Mouse (Mus musculus): ENCODE measurements around the gene March10.

March10 gene

GRCm38 (mm10) chr11:105407846-105408441, 48.6 kb downstream of the March10 start:
- DNase-seq (ENCODE audit: low spot score in 2 of 2): no peak

DNA sequence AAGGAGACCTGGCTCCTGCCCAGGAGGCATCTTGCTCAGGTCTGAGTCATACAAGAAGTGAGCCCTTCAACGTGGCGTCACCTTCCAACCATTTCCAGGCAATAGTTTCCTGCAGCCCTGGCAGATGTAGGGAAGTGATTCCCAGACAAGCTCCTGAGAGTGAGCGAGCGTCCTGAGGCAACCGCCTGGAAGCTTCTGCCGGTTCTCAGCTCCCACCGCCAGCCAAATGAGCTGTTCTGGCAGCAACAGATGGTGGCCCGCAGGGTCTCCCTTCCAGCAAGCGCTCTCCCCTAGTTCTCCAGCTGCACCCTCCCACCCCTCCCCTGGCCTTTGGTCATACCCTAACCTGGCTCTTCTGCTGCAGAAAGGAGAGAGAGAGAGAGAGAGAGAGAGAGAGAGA, 54.2 kb downstream of the March10 start:
- DNase-seq (ENCODE audit: low spot score in 2 of 2): peak; percentile 44 to 49

GRCm38 (mm10) chr11:105390290-105390689, 66.2 kb downstream of the March10 start:
- DNase-seq (ENCODE audit: low spot score in 2 of 2): no peak

- DNase-seq (ENCODE audit: low spot score in 2 of 2): peak; percentile 65 to 83
These were observed 67.9 kb downstream of the March10 start for GRCm38 (mm10) chr11:105388636-105389035.

GRCm38 (mm10) chr11:105385266-105385665, 71.3 kb downstream of the March10 start:
- no peak for DNase-seq (ENCODE audit: low spot score in 2 of 2)

DNA sequence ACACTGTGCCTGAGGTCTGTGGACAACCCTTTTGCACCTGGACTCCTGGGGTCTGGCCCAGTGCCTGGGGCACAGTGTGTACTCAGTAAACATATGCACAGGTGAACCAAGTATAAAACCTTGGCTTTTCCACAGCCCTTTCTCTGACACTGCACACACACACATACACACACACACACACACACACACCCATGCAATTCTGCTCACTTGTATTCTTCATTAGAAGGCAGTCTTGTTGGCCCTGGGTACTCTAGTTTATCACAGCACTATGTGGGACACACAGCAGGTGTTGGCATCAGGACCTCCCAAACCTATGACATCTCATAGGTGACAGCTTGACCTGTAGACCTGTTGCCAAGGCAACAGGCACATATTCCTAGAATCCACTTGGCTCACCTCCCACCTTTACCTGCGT, 80.7 kb downstream of the March10 start:
- DNase-seq (ENCODE audit: low spot score in 2 of 2): no peak

GRCm38 (mm10) chr11:105374526-105375175, 81.9 kb downstream of the March10 start:
- DNase-seq (ENCODE audit: low spot score in 2 of 2): no peak

GRCm38 (mm10) chr11:105373881-105374280, 82.7 kb downstream of the March10 start:
- DNase-seq (ENCODE audit: low spot score in 2 of 2): no peak

DNA sequence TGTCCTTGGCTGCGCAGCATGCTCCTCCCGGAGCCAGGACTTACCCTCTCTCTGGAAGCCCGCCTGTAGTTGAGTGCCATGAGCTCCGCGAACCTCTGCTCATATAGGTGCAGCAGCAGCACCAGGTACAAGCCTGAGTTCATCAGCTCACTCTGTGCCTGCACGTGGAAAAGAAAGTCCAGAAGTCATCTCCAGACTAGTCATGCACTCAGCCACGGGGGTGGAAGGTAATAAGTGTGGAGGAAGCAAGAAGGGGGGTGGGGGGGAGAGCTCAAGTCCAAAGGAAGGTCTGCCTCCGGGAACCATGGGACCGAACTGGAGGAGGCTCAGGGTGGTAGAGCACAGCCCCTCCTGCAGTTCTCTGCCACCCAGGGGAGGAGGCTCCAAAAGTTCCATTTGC, 84.7 kb downstream of the March10 start:
- no peak for DNase-seq (ENCODE audit: low spot score in 2 of 2)

GRCm38 (mm10) chr11:105369526-105370386, 86.8 kb downstream of the March10 start:
- no peak for DNase-seq (ENCODE audit: low spot score in 2 of 2)

- no peak for DNase-seq (ENCODE audit: low spot score in 2 of 2)
These were observed 87.7 kb downstream of the March10 start for GRCm38 (mm10) chr11:105368833-105369232.

DNA sequence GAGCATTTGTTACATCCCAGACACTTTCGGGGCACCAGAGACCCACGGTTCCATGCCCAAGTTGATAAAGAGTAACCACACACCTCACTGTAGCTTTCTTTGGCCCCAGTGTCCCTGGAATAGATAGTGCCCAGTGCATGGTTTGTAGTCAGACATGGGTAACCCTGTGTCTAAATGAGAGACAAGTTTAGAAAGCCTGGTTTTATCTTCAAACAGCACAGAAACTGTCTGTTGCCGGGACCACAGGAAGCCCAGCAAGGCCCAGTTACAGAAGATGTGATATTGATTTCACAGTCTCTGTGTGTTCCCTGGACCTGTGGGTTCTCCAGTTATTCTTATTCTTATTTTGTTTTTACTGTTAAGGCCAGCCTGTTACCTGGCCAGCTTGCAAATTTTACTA, 89.4 kb downstream of the March10 start:
- DNase-seq (ENCODE audit: low spot score in 2 of 2): no peak

GRCm38 (mm10) chr11:105366051-105366450, 90.5 kb downstream of the March10 start:
- DNase-seq (ENCODE audit: low spot score in 2 of 2): no peak

DNA sequence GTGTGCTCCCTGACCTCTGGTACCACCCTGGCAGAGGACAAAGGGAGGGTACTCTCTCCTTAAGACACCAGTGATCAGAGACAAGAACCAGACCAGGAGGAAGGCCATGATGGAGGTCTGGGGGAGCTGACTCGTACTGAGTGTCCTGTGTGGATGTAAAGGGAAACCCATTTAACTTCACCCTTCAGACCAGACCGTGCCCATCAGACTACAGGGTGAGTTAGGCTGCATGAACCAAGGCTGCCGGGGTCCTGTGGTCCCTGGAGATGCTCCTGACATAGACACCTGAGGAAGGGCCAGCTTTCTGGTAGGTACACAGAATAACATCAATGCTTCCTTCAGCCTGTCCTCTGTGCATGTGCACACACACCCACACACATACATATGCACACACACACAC, 90.9 kb downstream of the March10 start:
- no peak for DNase-seq (ENCODE audit: low spot score in 2 of 2)

DNA sequence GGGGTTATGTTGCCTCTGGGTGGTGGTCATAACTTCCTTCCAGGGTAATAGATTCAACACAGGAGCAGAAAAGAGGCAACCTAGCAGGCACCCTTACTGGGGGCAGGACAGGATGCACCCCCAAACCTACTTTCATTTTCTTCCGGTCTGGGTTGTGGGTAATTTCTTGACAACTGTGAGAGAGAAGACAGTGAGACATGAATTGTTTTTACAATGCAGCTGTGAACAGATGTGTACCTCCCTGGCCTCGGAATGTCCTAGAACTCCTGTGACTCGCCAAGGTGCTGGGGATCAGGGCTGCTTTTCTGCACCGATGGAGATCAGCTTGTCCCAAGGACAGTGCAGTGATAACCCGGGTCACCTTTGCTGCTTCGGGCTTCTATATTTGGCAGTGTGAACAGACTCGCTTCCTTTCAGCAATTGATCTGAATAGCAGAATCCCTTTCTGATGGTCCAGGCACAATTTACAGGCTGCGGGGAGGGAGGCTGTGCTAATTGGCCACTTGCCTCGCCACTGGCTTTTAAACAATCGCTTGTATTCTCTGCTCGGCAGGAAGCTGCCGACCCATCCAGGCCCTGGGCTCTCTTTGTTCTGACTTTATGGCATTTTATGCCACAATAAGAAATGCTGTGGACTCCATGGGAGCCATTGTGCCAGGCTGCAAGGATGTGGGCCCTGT, 92.0 kb downstream of the March10 start:
- peak in 1 of 2 experiments; percentile 61 for DNase-seq (ENCODE audit: low spot score in 2 of 2)

GRCm38 (mm10) chr11:105363598-105364385, 92.7 kb downstream of the March10 start:
- DNase-seq (ENCODE audit: low spot score in 2 of 2): peak; percentile 81 to 84

DNA sequence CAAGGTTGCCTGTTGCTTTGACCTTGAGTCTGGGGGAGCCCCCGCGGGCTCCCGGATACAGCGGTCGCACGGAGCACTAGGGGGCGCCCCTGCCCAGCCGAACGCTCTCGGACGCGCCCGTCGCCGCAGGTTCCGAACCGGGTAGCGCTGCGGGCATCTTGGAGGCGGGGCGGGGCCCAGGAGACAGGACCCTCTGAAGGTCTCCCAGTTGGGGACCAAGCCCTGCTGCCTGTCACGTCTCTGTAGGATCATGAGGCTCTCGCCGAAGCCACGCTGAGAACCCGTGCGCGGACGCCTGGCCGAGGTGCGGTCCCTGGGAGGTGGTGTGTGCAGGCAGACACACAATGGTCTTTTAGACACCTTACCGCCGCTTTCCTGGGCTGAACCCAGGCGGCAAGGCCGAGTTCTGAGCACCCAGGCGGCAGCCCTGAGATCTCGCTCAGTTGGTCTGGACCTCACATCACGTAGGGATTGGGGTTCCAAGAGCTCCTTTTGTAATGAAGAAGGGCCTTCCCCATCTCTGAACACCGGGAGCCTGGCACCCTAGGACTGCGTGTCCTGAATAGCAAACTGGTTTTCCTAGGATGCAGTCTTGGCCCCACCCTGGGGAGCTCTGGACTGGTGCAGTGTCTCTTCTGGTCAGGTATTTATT, 93.5 kb downstream of the March10 start:
- DNase-seq (ENCODE audit: low spot score in 2 of 2): peak; percentile 88 to 92

DNA sequence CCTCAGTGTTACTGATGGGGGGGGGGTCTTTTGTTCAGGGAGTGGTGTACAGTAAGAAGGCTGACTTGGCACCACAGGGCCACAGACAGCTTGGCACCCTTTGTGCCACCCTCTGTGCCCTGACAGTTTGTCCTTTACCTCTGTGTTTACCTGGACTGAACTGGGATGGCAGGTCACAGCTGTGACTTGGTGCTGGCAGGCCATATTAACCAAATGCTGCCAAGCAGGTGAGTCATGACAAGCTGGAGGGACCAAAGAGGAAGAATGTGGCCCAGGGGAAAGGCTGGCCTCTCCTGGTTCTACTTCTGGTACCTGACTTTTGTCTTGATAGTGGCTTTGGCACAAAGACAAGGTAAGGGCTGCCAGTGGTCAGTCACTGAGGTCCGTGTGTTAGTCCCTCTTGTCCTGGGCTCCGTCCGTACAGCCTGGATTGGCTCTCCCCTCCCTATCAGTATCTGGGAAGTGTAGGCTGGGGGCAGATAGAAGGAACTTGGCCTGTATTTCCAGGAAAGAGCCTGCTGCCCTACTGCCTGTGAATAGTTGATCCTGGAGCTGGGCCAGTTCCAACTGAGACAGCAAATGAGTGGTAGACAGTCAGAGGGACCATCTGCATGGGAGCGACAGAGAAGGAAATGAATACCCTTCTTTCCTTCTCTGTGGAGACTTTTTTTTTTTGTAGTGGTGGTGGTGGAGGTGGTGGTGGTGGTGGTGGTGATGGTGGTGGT, 94.3 kb downstream of the March10 start:
- peak in 1 of 2 experiments; percentile 55 for DNase-seq (ENCODE audit: low spot score in 2 of 2)

GRCm38 (mm10) chr11:105356301-105356700, 100.2 kb downstream of the March10 start:
- DNase-seq (ENCODE audit: low spot score in 2 of 2): no peak

- no peak for DNase-seq (ENCODE audit: low spot score in 2 of 2)
These were observed 102.6 kb downstream of the March10 start for GRCm38 (mm10) chr11:105353891-105354280.

Data from right cerebral cortex, postnatal 10 days (tissue).